Mouse (Mus musculus): ENCODE results near the gene Tap1.

DNA sequence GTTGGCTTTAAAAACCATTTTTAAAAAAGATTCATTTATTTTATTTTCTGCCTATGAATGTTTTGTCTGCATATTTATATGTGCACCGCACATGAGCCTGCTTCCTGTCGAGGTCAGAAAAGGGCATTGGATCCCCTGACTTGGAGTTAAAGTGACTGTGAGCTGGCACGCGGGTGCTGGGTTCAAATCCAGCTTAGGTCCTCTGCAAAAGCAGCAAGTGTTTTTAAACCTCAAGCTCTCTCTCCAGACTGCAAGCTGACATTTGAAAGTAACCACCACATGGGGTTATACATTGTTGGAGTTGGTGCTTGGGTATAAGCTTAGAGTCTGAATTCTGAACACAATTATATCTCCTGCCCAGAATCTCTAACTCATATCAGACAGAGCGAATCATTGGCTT lies 30.6 kb downstream of the Tap1 start:
- TF ChIP-seq GATA1 (IDR thresholded peaks at IDR 0.05; ENCODE audit: borderline replicate concordance, low read length) (no peak), CTCF (IDR thresholded peaks at IDR 0.05; ENCODE audit: low read depth, low read length) (no peak)
